Mouse (Mus musculus): ENCODE data around the gene Mrnip. TPM values are rescaled to one million over a fixed set of nuclear protein-coding genes. Genes with fewer than 3 reads are reported as not detected.
A peak's percentile ranks its signal among the peaks of the same experiment; 100 is the strongest.

Gene Mrnip
- total and polyA plus RNA-seq, 3 experiments = 1.6 to 3.0 (median 1.8) TPM

DNA sequence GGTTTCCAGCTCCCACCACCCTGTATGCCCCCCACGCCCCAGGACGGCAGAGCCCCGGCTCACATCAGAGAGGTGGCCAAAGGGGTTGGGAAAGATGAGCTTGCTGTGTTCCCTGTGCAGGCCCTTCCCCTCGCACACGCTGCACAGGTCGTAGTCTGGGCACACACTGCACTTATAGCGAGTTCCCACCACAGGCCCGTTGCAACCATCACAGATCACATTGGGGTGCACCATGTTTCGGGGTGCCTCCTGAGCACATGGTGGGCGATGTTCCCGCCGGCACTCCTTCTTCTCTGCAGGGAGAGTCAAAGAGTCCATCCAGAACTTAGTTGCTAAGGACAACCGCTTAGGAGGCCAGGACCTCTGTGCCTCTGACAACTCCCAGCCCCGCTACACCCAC is 33.1 kb downstream of the Mrnip start:
- H3K79me2 ChIP-seq (replicated peaks; ENCODE audit: control insufficient read depth, insufficient read depth, low read length) = no peaks in the 10 kb centered on the region
- TF ChIP-seq EP300 (IDR thresholded peaks at IDR 0.05; ENCODE audit: insufficient read depth, low read depth, low read length) (no peak), POLR2A (IDR thresholded peaks at IDR 0.05; ENCODE audit: insufficient read depth, low read depth, low read length) (no peak), CTCF (IDR thresholded peaks at IDR 0.05) (no peak)
- H3K9ac ChIP-seq (ENCODE audit: low read depth, low read length) = no peak overlapping the region
- WGBS = 95% methylated on average over 14 of the region's 14 CpGs
- intact Hi-C loops (cut with DNase I) = no loop called here
- no peak overlapping the region for H3K4me3 ChIP-seq
- peaks cover 10% of the 10 kb centered on the region for H3K4me1 ChIP-seq (ENCODE audit: control insufficient read depth, insufficient read depth, low read length)
- H3K27me3 ChIP-seq (ENCODE audit: control insufficient read depth, insufficient read depth, low read length) = no peaks in the 10 kb centered on the region
- peaks cover 28% of the 10 kb centered on the region for H3K36me3 ChIP-seq (ENCODE audit: control insufficient read depth, insufficient read depth, low read length)
- no peak overlapping the region for H3K27ac ChIP-seq
- DNase-seq = no peak

DNA sequence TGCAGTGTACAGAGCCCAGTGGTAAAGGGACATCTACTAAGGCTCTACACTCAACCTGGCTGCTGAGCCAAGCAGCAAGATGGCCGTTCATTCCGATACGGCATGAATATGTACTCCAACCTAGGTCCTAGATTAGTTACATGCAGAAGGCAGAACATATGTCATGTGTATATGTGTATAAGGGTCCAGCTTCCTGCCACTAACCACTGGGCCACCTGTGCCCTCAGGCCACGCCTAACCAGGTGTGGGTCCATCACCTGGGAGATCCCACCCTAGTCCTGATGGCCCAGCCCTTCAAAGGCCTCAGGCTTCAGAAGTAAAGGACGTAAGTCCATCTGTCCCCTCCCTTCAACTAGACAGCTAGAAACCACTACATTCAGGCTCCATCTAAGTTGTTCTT is 33.8 kb downstream of the Mrnip start:
- intact Hi-C loops (cut with DNase I) = no loop called here
- Histone ChIP-seq H3K9ac (ENCODE audit: low read depth, low read length) (no peak overlapping the region), H3K4me3 (no peak overlapping the region), H3K27ac (no peak overlapping the region), H3K4me1 (ENCODE audit: control insufficient read depth, insufficient read depth, low read length) (peaks cover 15% of the 10 kb centered on the region), H3K79me2 (replicated peaks; ENCODE audit: control insufficient read depth, insufficient read depth, low read length) (no peaks in the 10 kb centered on the region), H3K36me3 (ENCODE audit: control insufficient read depth, insufficient read depth, low read length) (peaks cover 28% of the 10 kb centered on the region), H3K27me3 (ENCODE audit: control insufficient read depth, insufficient read depth, low read length) (no peaks in the 10 kb centered on the region)
- DNase-seq = peak in 1 of 2 experiments; percentile 18
- TF ChIP-seq CTCF (IDR thresholded peaks at IDR 0.05) = no peak
- no peak for TF ChIP-seq POLR2A (IDR thresholded peaks at IDR 0.05; ENCODE audit: insufficient read depth, low read depth, low read length)
- no peak for TF ChIP-seq EP300 (IDR thresholded peaks at IDR 0.05; ENCODE audit: insufficient read depth, low read depth, low read length)
- WGBS = 82% methylated on average over 5 of the region's 5 CpGs

DNA sequence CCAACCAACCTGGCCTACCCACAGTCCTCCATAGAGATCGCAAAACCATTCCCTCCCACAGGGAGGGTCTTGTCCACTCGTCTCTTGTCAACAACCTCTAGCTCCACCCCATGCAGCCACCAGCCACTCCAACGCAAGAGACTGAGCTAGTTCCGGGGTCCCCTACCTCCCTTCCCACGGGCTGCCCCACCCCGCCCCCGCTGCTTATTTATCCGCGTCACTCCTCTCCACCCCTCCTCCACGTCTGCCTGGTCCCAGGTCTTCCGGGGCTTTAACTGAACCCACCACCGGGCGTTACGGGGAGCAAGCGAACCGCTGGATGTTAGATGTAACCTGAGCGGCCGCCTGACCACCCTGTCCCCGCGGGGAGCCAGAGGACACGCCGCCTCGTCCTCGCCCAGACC is 35.9 kb downstream of the Mrnip start:
- WGBS = 1% methylated on average over 24 of the region's 24 CpGs
- Histone ChIP-seq H3K4me3 (peak overlapping the region; percentile 98), H3K4me1 (ENCODE audit: control insufficient read depth, insufficient read depth, low read length) (peaks cover 18% of the 10 kb centered on the region), H3K27ac (peak overlapping the region; percentile 100), H3K36me3 (ENCODE audit: control insufficient read depth, insufficient read depth, low read length) (peaks cover 22% of the 10 kb centered on the region), H3K79me2 (replicated peaks; ENCODE audit: control insufficient read depth, insufficient read depth, low read length) (no peaks in the 10 kb centered on the region), H3K9ac (ENCODE audit: low read depth, low read length) (peak overlapping the region; percentile 98), H3K27me3 (ENCODE audit: control insufficient read depth, insufficient read depth, low read length) (no peaks in the 10 kb centered on the region)
- intact Hi-C loops (cut with DNase I) = loop anchor here (2.0 kb wide), 1 partner anchor 15 kb away; no protein-coding TSS in a partner anchor
- TF ChIP-seq CTCF (IDR thresholded peaks at IDR 0.05) = no peak
- peak; percentile 76 for TF ChIP-seq EP300 (IDR thresholded peaks at IDR 0.05; ENCODE audit: insufficient read depth, low read depth, low read length)
- peak; percentile 86 to 92 for DNase-seq

DNA sequence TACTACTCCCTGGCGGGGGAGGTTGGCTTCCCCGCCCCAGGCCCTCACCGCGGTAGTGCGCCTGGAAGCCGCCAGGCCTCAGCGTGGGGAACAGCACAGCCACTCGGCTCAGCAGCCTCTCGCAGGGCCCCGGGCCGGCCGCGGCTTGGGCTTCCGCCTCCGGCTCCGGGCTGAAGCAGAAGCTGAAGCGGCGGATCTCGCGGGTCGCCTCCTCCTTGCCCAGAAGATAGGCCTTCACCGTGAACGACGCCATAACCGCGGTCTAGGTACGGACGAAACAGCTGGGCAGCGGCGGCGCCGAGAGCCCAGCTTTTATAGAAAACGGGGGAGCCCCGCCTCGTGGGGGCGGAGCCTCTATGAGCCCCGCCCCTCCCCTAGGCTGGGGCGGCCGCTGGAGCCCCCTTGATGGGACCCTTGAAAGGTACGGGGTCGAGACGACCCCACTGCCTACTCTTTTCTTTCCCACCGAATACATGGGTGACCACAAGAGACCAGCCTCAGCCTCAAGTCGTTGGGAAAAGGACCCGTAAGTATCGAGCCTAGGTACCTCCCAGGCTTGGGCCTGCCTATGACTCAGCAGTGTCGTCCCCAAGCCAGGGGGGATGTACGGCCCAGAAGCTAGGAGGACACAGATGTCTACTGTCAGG is 36.4 kb downstream of the Mrnip start, which contains the start of the genes Sqstm1 and Mgat4b:
Sqstm1 (minus strand) TSS at position 323 of the 647 bp plus-strand sequence.
Mgat4b (plus strand) TSS at position 386 of the 647 bp plus-strand sequence.
- Histone ChIP-seq H3K4me3 (peak within 1 kb of the TSS; percentile 98), H3K4me1 (ENCODE audit: control insufficient read depth, insufficient read depth, low read length) (peaks cover 18% of the 10 kb centered on the region), H3K27me3 (ENCODE audit: control insufficient read depth, insufficient read depth, low read length) (no peaks in the 10 kb centered on the region), H3K79me2 (replicated peaks; ENCODE audit: control insufficient read depth, insufficient read depth, low read length) (no peaks in the 10 kb centered on the region), H3K27ac (peak within 1 kb of the TSS; percentile 100), H3K36me3 (ENCODE audit: control insufficient read depth, insufficient read depth, low read length) (peaks cover 18% of the 10 kb centered on the region), H3K9ac (ENCODE audit: low read depth, low read length) (peak within 1 kb of the TSS; percentile 98)
- intact Hi-C loops (cut with DNase I) = loop anchor here (2.0 kb wide), 1 partner anchor 14 kb away; no protein-coding TSS in a partner anchor
- TF ChIP-seq EP300 (IDR thresholded peaks at IDR 0.05; ENCODE audit: insufficient read depth, low read depth, low read length) (peak; percentile 5; the same call in 1 of the 2 replicates), POLR2A (IDR thresholded peaks at IDR 0.05; ENCODE audit: insufficient read depth, low read depth, low read length) (peak; percentile 98), CTCF (IDR thresholded peaks at IDR 0.05) (peak; percentile 19; the same call in 1 of the 2 replicates)
- WGBS = under 1% methylated on average over 48 of the region's 48 CpGs
- DNase-seq = peak; percentile 90 to 93

DNA sequence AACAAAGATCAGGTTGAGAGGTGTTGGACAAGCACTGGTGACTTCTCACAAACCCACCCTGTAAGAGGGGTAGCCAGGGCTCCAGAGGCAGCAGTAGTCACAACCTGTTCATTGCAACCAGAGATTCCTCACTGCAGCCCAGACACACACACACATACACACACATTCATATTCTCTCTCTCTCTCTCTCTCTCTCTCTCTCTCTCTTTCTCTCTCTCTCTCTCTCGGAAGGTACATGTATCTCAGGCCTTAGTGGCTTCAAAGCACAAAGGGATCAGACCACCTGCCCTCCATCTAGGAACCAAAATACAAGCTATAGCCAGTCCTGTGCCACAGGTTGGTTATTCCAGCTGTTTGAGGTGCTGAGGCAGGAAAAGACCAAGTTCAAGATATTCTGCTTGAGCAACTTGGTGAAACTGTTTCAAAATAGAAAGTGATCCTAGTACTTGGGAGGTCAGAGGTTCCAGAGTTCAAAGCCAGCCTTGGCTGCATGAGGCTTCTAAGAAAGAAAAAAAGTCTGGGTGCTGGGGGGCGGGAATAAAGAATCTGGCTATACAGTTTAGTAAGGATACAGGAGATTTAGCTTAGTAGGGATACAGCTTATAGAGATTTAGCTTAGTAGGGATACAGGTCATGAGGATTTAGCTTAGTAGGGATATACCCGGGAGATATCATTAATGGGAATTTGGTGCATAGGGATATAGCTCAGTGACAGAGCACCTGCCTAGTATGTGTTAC is 37.2 kb downstream of the Mrnip start:
- intact Hi-C loops (cut with DNase I) = loop anchor here (2.0 kb wide), 1 partner anchor 13 kb away; no protein-coding TSS in a partner anchor
- H3K27me3 ChIP-seq (ENCODE audit: control insufficient read depth, insufficient read depth, low read length) = no peaks in the 10 kb centered on the region

More for the DNA sequence above, 37.2 kb downstream of the Mrnip start:
- Histone ChIP-seq H3K4me3 (peak overlapping the region; percentile 98), H3K4me1 (ENCODE audit: control insufficient read depth, insufficient read depth, low read length) (peaks cover 15% of the 10 kb centered on the region), H3K36me3 (ENCODE audit: control insufficient read depth, insufficient read depth, low read length) (peaks cover 10% of the 10 kb centered on the region), H3K27ac (peak overlapping the region; percentile 100), H3K79me2 (replicated peaks; ENCODE audit: control insufficient read depth, insufficient read depth, low read length) (no peaks in the 10 kb centered on the region), H3K9ac (ENCODE audit: low read depth, low read length) (peak overlapping the region; percentile 54)
- WGBS = 90% methylated on average over 3 of the region's 3 CpGs
- TF ChIP-seq CTCF (IDR thresholded peaks at IDR 0.05) (no peak), EP300 (IDR thresholded peaks at IDR 0.05; ENCODE audit: insufficient read depth, low read depth, low read length) (no peak), POLR2A (IDR thresholded peaks at IDR 0.05; ENCODE audit: insufficient read depth, low read depth, low read length) (no peak)
- no peak for DNase-seq

Data from heart, adult 2 months (tissue).